Mouse (Mus musculus): ENCODE data around the gene Nkap.
"Not testable (repeated sequence)": the region's sequence is repeated elsewhere in the genome, so short reads cannot be mapped to it uniquely, and the experiment has no call there.

Gene Nkap

GRCm38 (mm10) chrX:37126671-37127358 is at the start of gene Nkap:
Gene Nkap (plus strand): TSS chrX:37126795.
- DNase-seq, result peak; percentile 81 to 82

- not testable (repeated sequence) for DNase-seq
These were observed 46.2 kb upstream of the Nkap start for GRCm38 (mm10) chrX:37080345-37080744.

- no peak for DNase-seq
These were observed 45.4 kb upstream of the Nkap start for GRCm38 (mm10) chrX:37081194-37081593.

GRCm38 (mm10) chrX:37084318-37084926 is 42.2 kb upstream of the Nkap start:
- peak; percentile 8 to 21 for DNase-seq

GRCm38 (mm10) chrX:37084927-37085660 is 41.5 kb upstream of the Nkap start, which contains the start of gene Rpl39:
Gene Rpl39 (minus strand): TSS chrX:37085402.
- peak; percentile 86 to 89 for DNase-seq

GRCm38 (mm10) chrX:37085665-37086064 is 40.9 kb upstream of the Nkap start:
- no peak for DNase-seq

- DNase-seq, result no peak
These were observed 37.8 kb upstream of the Nkap start for GRCm38 (mm10) chrX:37088778-37089177.

GRCm38 (mm10) chrX:37091457-37091856 is 35.1 kb upstream of the Nkap start:
- no peak for DNase-seq

GRCm38 (mm10) chrX:37095106-37095768 is 31.4 kb upstream of the Nkap start:
- no peak for DNase-seq

- no peak for DNase-seq
These were observed 27.9 kb upstream of the Nkap start for GRCm38 (mm10) chrX:37098681-37099080.

GRCm38 (mm10) chrX:37103826-37104225 is 22.8 kb upstream of the Nkap start:
- DNase-seq, result no peak

GRCm38 (mm10) chrX:37109526-37110192 is 16.9 kb upstream of the Nkap start:
- DNase-seq, result no peak

GRCm38 (mm10) chrX:37110193-37110880 is 16.3 kb upstream of the Nkap start, which contains the start of gene Upf3b:
Gene Upf3b (minus strand): TSS chrX:37110322.
- DNase-seq, result peak; percentile 84 to 92

- no peak for DNase-seq
These were observed 15.8 kb upstream of the Nkap start for GRCm38 (mm10) chrX:37110881-37111193.

- DNase-seq, result no peak
These were observed 9.5 kb upstream of the Nkap start for GRCm38 (mm10) chrX:37117085-37117484.

- no peak for DNase-seq
These were observed 7.0 kb upstream of the Nkap start for GRCm38 (mm10) chrX:37119585-37119984.

GRCm38 (mm10) chrX:37120212-37120611 is 6.4 kb upstream of the Nkap start:
- DNase-seq, result no peak

- DNase-seq, result no peak
These were observed 1.1 kb upstream of the Nkap start for GRCm38 (mm10) chrX:37125511-37125910.

GRCm38 (mm10) chrX:37141732-37142131 is 15.1 kb downstream of the Nkap start:
- no peak for DNase-seq

- DNase-seq, result not testable (repeated sequence)
These were observed 17.9 kb downstream of the Nkap start for GRCm38 (mm10) chrX:37144498-37144897.

- DNase-seq, result peak in 1 of 2 experiments; percentile 27
These were observed 18.4 kb downstream of the Nkap start for GRCm38 (mm10) chrX:37144954-37145353.

GRCm38 (mm10) chrX:37157839-37158238 is 31.2 kb downstream of the Nkap start:
- peak in 1 of 2 experiments; percentile 5 for DNase-seq

All from cerebellum, postnatal 25 days (tissue).